Comparison of ENCODE assay signal across 11 mouse cellular contexts in the genomic region with DNA sequence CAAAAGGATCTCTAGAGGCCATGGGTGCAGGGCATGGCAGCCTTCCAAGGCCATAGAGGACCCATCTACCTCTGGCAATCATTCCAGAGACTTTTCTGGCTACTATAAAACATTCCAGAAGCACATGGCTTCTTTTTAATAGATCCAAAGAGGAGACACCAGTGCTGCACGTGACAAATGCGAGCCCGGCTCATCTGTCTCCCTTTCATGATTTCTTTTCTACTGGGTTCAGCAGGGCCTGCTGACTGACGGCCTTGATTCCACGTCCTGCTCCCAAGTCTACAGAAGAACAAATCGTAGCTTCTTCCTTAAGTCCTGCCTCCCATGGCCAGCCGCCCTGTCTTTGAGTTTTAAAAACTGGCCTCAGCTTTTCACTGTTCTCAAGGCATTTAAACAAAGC. TPM values are rescaled to one million over a fixed set of nuclear protein-coding genes. Genes with fewer than 3 reads are reported as not detected.
DNase-seq lines count a peak whose midpoint lies in the region; ATAC-seq and TF ChIP-seq lines count a peak whose summit lies in the region.
"Had no signal": no experiment of that assay in that cellular context is flagged by ENCODE, and none has a peak within 500 bp of the region (broad histone marks: within the 10 kb centered on the region; RNA-seq: fewer than 3 reads in every experiment).

No protein-coding gene starts in this region.

- no peaks in the 10 kb centered on the region for H3K36me3 ChIP-seq in liver, adult 2 months (ENCODE audit: control insufficient read depth, insufficient read depth, low read length)
- H3K36me3 ChIP-seq in hindbrain, embryonic 15.5 days = no peaks in the 10 kb centered on the region
- no peaks in the 10 kb centered on the region for H3K36me3 ChIP-seq in myocyte (ENCODE audit: control insufficient read depth, insufficient read depth)

- H3ac ChIP-seq in myocyte (ENCODE audit: control insufficient read depth, insufficient read length) = no peak overlapping the region

- H3K9ac ChIP-seq in liver, adult 2 months (ENCODE audit: low read depth, low read length) = no peak overlapping the region
- no peak overlapping the region for H3K9ac ChIP-seq in hindbrain, embryonic 15.5 days

- no peaks in the 10 kb centered on the region; the same call in 1 of the 2 replicates for H3K79me2 ChIP-seq in liver, adult 2 months (ENCODE audit: control insufficient read depth, insufficient read depth, low read length)
- H3K79me2 ChIP-seq in myocyte (ENCODE audit: control insufficient read depth, insufficient read depth) = peaks cover 20% of the 10 kb centered on the region

- 81% methylated on average over 7 of the region's 7 CpGs for WGBS in cerebellum, adult 2 months
- WGBS in liver, adult 2 months = 59% methylated on average over 7 of the region's 7 CpGs
- WGBS in hindbrain, embryonic 15.5 days = 61% methylated on average over 7 of the region's 7 CpGs

- no peak for ATAC-seq in hindbrain, embryonic 15.5 days (ENCODE audit: low FRiP score, low read depth)

- peak; percentile 56 for DNase-seq in cerebellum, adult 9-11 months
- no peak for DNase-seq in cerebellum, adult 2 months
- DNase-seq in liver, adult 2 months (ENCODE audit: extremely low read depth, low read depth, low spot score) = peak; percentile 58
- no peak for DNase-seq in liver
- no peak for DNase-seq in left cerebral cortex, adult 18-20 months (ENCODE audit: low spot score in 2 of 2)
- DNase-seq in lung, postnatal 10 days = no peak
- DNase-seq: B cell, adult 2 months; heart, adult 18-20 months; thymus, postnatal 25 days had no signal

- no peak for TF ChIP-seq CTCF in cerebellum, adult 2 months (IDR thresholded peaks at IDR 0.05; ENCODE audit: borderline replicate concordance, insufficient read depth, low read depth, low read length)
- TF ChIP-seq CTCF in liver, adult 2 months (IDR thresholded peaks at IDR 0.05; ENCODE audit: low read depth, low read length) = no peak

- no peak for TF ChIP-seq POLR2A in cerebellum, adult 2 months (IDR thresholded peaks at IDR 0.05; ENCODE audit: borderline replicate concordance, insufficient read depth, low read length)
- TF ChIP-seq POLR2A in liver, adult 2 months (IDR thresholded peaks at IDR 0.05; ENCODE audit: extremely low read depth, insufficient read depth, low read length) = no peak
- no peak for TF ChIP-seq POLR2A in myocyte (IDR thresholded peaks at IDR 0.05; ENCODE audit: insufficient read length, low read depth)

- no peaks in the 10 kb centered on the region for H3K27me3 ChIP-seq in cerebellum, adult 2 months (ENCODE audit: control insufficient read depth, insufficient read depth, low read length)
- H3K27me3 ChIP-seq in liver, adult 2 months (ENCODE audit: control insufficient read depth, insufficient read depth, low read length) = no peaks in the 10 kb centered on the region
- H3K27me3 ChIP-seq in hindbrain, embryonic 15.5 days = no peaks in the 10 kb centered on the region
- H3K27me3 ChIP-seq in myocyte (ENCODE audit: control insufficient read depth, insufficient read depth, insufficient read length) = no peaks in the 10 kb centered on the region

- H3K4me3 ChIP-seq in cerebellum, adult 2 months (replicated peaks; ENCODE audit: insufficient read depth, low read depth, low read length) = no peak overlapping the region
- H3K4me3 ChIP-seq in liver, adult 2 months (ENCODE audit: insufficient read depth, low read depth, low read length) = no peak overlapping the region
- no peak overlapping the region for H3K4me3 ChIP-seq in hindbrain, embryonic 15.5 days
- H3K4me3 ChIP-seq in myocyte = no peak overlapping the region

- H3K27ac ChIP-seq in cerebellum, adult 2 months (ENCODE audit: insufficient read depth, low read length) = no peak overlapping the region
- H3K27ac ChIP-seq in liver, adult 2 months (replicated peaks; ENCODE audit: insufficient read depth, low read depth, low read length) = peak overlapping the region; percentile 99
- H3K27ac ChIP-seq in hindbrain, embryonic 15.5 days (replicated peaks) = 0 out of 2 replicates have a peak overlapping the region, but pooled peaks have one; percentile 100

- no peak overlapping the region for H3K4me2 ChIP-seq in hindbrain, embryonic 15.5 days
- H3K4me2 ChIP-seq in myocyte (ENCODE audit: low read depth) = peak overlapping the region; percentile 82

- peaks cover 6% of the 10 kb centered on the region; the same call in 1 of the 2 replicates for H3K4me1 ChIP-seq in cerebellum, adult 2 months (ENCODE audit: control insufficient read depth, insufficient read depth, low read length)
- H3K4me1 ChIP-seq in liver, adult 2 months (ENCODE audit: control insufficient read depth, insufficient read depth, low read length) = peaks cover 9% of the 10 kb centered on the region
- peaks cover 26% of the 10 kb centered on the region for H3K4me1 ChIP-seq in hindbrain, embryonic 15.5 days (replicated peaks)

- no peaks in the 10 kb centered on the region for H3K9me3 ChIP-seq in hindbrain, embryonic 15.5 days

TF ChIP-seq in myocyte, 11 proteins besides CTCF, POLR2A, EP300 and RAD21:
- TF ChIP-seq E2F4 (IDR thresholded peaks at IDR 0.05; ENCODE audit: insufficient read depth) (no peak), MYOG (IDR thresholded peaks at IDR 0.05; ENCODE audit: control insufficient read depth in 1 of 3, insufficient read depth in 1 of 3, insufficient read length in 2 of 3, low read depth in 2 of 3) (no peak), USF1 (IDR thresholded peaks at IDR 0.05; ENCODE audit: low read depth) (no peak), SRF (IDR thresholded peaks at IDR 0.05; ENCODE audit: control insufficient read depth, insufficient read length, low read depth) (no peak), MAX (IDR thresholded peaks at IDR 0.05; ENCODE audit: low read depth) (no peak), MYOD1 (IDR thresholded peaks at IDR 0.05; ENCODE audit: control insufficient read depth in 1 of 3, insufficient read length in 2 of 3, low read depth in 2 of 3) (no peak), CEBPB (IDR thresholded peaks at IDR 0.05; ENCODE audit: insufficient read depth, poor library complexity, severe bottlenecking) (no peak), TCF12 (IDR thresholded peaks at IDR 0.05; ENCODE audit: insufficient read depth, poor library complexity, severe bottlenecking) (no peak), POLR2AphosphoS2 (IDR thresholded peaks at IDR 0.05; ENCODE audit: insufficient read length, low read depth) (no peak), TCF3 (IDR thresholded peaks at IDR 0.05; ENCODE audit: insufficient read length, low read depth) (no peak), REST (IDR thresholded peaks at IDR 0.05; ENCODE audit: insufficient read depth, insufficient read length) (no peak)

RNA-seq across cellular contexts. Expression of gene Prdm10, which starts 1.7 kb away (rescaled TPM):
- 21.5 and 23.4 TPM in 2 replicates for polyA plus RNA-seq in cerebellum, adult 2 months (2012; rRNA removed)
- total RNA-seq in liver, adult 2 months (2014; rRNA removed) = 2.7 and 3.6 TPM in 2 replicates
- 4.5 and 4.8 TPM in 2 replicates for polyA plus RNA-seq in liver, adult 2 months (2012; rRNA removed)
- 7.7 and 8.6 TPM in 2 replicates for polyA plus RNA-seq in hindbrain, embryonic 15.5 days (2015; fragmentation: Nextera tagmentation; extraction: Ambion mirVana)
- polyA plus RNA-seq in myocyte (2012; fragmentation: generic; extraction: Trizol) = 1.9 TPM
- total RNA-seq in left cerebral cortex, adult 18-20 months (2021) = 10 to 100 TPM; 20.4 to 20.7 TPM

Comparison
In these comparisons a context has a peak if more than half of its experiments do, and no peak if none do; other contexts are left out.
1. DNase-seq: peak in cerebellum, adult 9-11 months (single experiment) and liver, adult 2 months (single experiment); none in cerebellum, adult 2 months (0 of 2), liver (single experiment), left cerebral cortex, adult 18-20 months (0 of 2) and lung, postnatal 10 days (single experiment).